Mouse (Mus musculus): ENCODE measurements at regions not wholly inside any gene's neighbourhood (a gene's known extent, or its start where the extent isn't known, plus 50 kb on each side); places are given as distances from the start of the nearest gene placed in this dataset.

DNA sequence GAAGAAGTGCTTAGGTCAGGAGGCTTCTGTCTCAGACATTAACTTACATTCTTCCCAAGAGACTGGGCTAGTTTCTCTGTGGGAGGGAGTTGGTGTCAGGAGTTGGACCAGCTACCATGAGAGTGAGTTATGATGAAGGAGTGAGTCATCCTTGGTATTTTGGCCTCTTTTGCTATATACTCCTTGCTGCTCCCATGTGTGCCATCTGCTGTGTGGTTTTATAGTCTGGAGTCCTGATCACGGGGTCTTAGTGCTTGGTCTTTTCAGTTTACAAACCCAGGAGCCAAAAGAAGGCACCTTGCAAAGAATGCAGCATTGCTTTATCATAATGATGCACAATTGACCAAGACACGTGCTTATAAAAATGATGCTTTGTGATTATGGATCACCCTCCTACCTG, 56.6 kb downstream of the Zfp503 start:
- Histone ChIP-seq H3K4me3 (no peak overlapping the region), H3K4me2 (no peak overlapping the region), H3K4me1 (replicated peaks) (no peaks in the 10 kb centered on the region), H3K27ac (no peak overlapping the region), H3K27me3 (no peaks in the 10 kb centered on the region), H3K36me3 (no peaks in the 10 kb centered on the region), H3K9ac (no peak overlapping the region), H3K9me3 (replicated peaks) (no peaks in the 10 kb centered on the region)
- ATAC-seq (replicated peaks; ENCODE audit: insufficient number of reproducible peaks, insufficient read depth, low FRiP score, low read depth): no peak
- 73% methylated on average over 2 of the region's 2 CpGs for WGBS

DNA sequence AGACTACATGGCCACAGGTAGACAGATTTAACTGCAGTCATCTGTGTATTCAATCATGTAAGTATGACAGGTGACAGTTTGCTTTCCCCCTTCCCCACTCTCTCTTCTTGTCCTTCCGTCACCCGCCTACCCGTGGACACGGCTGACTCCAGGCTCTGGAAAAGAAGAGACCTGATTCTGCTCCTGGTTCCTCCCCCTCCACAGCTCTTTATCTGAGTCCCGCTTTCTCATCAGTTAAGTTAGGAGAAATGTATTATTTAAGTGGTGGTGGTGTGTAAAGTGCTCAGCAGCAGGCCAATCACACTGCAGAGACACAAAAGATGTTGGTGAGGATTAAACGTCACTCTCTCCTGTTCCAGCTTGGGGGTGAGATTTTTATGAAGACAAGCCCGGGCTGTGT, 57.5 kb downstream of the Zfp503 start:
- Histone ChIP-seq H3K4me1 (replicated peaks) (no peaks in the 10 kb centered on the region), H3K36me3 (no peaks in the 10 kb centered on the region), H3K4me2 (no peak overlapping the region), H3K27ac (no peak overlapping the region), H3K9me3 (replicated peaks) (no peaks in the 10 kb centered on the region), H3K27me3 (no peaks in the 10 kb centered on the region), H3K9ac (no peak overlapping the region), H3K4me3 (no peak overlapping the region)
- ATAC-seq (replicated peaks; ENCODE audit: insufficient number of reproducible peaks, insufficient read depth, low FRiP score, low read depth): no peak
- 53% methylated on average over 7 of the region's 7 CpGs for WGBS

GRCm38 (mm10) chr14:21929048-21929447, 60.4 kb downstream of the Zfp503 start:
- Histone ChIP-seq H3K9ac (no peak overlapping the region), H3K4me3 (no peak overlapping the region), H3K27ac (no peak overlapping the region), H3K36me3 (no peaks in the 10 kb centered on the region), H3K9me3 (replicated peaks) (no peaks in the 10 kb centered on the region), H3K4me1 (replicated peaks) (no peaks in the 10 kb centered on the region), H3K27me3 (no peaks in the 10 kb centered on the region), H3K4me2 (no peak overlapping the region)
- WGBS: 67% methylated on average over 5 of the region's 5 CpGs
- no peak for ATAC-seq (replicated peaks; ENCODE audit: insufficient number of reproducible peaks, insufficient read depth, low FRiP score, low read depth)

GRCm38 (mm10) chr14:21916671-21917070, 67.9 kb upstream of the Comtd1 start:
- no peak overlapping the region for H3K27ac ChIP-seq
- no peak overlapping the region for H3K9ac ChIP-seq
- H3K4me3 ChIP-seq: no peak overlapping the region
- H3K9me3 ChIP-seq (replicated peaks): no peaks in the 10 kb centered on the region
- H3K27me3 ChIP-seq: no peaks in the 10 kb centered on the region
- no peaks in the 10 kb centered on the region for H3K4me1 ChIP-seq (replicated peaks)
- H3K36me3 ChIP-seq: no peaks in the 10 kb centered on the region
- 78% methylated on average over 3 of the region's 3 CpGs for WGBS
- H3K4me2 ChIP-seq: no peak overlapping the region
- ATAC-seq (replicated peaks; ENCODE audit: insufficient number of reproducible peaks, insufficient read depth, low FRiP score, low read depth): no peak

DNA sequence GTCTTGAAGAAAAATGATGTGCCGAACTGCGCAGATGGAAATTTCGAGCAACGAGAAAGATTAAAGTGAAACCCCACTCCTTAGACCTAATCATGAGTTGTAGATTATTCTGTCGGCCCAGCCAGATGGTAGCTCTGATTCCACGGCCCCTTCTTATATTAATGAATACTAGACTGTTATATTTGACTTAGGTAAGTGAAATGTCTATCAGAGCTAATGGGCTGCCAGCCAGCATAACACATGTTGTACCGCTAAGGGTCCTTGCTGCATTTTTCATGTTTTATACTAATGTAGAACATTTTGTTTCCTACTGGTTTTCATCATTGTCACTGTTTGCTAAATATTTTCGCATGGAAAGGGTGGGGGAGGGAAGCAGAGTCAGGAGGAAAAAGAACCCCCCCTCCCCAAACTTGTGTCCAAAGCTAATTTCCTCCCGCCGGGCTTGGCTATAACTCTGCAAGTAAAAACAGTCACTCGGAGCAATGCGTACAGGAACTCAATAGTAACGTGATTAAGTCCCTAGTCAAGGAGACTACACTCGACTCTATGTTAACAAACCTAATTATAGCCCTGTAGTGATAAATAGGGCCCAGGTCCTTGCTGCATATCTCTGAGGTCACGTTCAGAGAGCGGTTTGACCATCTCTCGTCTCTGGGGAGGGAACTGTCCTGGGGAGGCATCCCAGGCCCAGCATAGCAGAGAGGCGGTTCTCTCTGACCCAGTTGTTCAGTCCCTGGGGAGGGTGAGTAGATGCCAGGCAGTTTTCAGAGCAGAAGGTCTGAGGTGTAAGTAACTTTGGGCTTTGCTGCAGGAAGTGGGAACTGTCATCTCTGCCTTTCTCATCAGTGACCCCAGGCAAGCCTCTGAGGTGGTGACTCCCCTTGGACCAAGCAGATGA, 56.0 kb upstream of the Comtd1 start:
- 19% methylated on average over 18 of the region's 18 CpGs for WGBS
- Histone ChIP-seq H3K36me3 (no peaks in the 10 kb centered on the region), H3K9me3 (replicated peaks) (no peaks in the 10 kb centered on the region), H3K4me3 (no peak overlapping the region), H3K4me1 (replicated peaks) (peaks cover 23% of the 10 kb centered on the region), H3K4me2 (peak overlapping the region; percentile 58), H3K27ac (peak overlapping the region; percentile 74), H3K27me3 (no peaks in the 10 kb centered on the region), H3K9ac (no peak overlapping the region)
- ATAC-seq (replicated peaks; ENCODE audit: insufficient number of reproducible peaks, insufficient read depth, low FRiP score, low read depth): peak; percentile 51; the same call in 1 of the 2 replicates

DNA sequence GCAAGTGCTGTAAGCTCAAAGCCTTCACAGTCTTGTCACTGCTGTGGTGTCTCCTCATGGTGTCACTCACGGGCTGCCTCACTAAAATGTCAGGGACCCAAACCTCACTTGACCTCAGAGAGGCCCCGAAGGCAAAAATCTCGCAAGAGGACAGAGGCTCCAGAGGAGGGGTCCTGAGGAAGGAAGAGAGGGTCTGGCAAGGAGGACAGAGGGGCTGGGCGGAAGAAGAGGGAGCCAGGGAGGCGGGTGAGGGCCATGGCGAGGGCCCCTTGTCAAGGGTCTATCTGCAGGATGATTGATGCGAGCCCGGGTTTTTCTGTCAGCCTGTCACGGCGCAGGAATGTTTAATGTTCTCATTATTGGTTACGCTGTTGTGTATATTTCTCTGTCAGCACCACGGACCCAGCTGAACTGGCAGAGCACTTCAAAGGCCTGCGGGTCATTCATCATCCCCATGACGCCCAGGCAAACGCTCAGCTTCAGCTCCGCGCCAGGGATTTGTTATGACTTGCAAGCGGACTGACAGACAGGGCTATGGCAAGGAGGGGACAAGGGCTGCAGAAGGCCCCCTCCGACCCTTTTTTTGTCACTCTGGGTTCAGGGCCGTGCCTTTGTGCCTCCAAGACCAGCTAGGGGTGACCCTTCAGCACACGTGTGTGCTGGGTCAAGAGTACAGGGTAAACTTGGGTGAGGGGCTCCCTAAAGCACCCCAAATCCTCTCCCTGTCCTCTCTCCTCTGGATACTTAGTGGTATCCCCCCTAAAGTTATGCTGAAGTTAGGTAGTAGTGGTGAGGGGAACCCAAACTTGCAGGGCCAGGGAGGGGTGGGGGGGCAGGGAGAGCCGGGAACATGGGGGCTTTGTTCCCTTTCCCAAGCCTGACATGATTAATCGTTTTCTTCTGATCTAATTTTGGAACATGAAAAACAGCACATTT, 55.1 kb upstream of the Comtd1 start:
- no peaks in the 10 kb centered on the region for H3K9me3 ChIP-seq (replicated peaks)
- H3K4me3 ChIP-seq: peak overlapping the region; percentile 15; the same call in 1 of the 2 replicates
- peaks cover 23% of the 10 kb centered on the region for H3K4me1 ChIP-seq (replicated peaks)
- peak overlapping the region; percentile 58 for H3K4me2 ChIP-seq
- no peaks in the 10 kb centered on the region for H3K36me3 ChIP-seq
- peak; percentile 78 for ATAC-seq (replicated peaks; ENCODE audit: insufficient number of reproducible peaks, insufficient read depth, low FRiP score, low read depth)
- H3K9ac ChIP-seq: no peak overlapping the region
- 15% methylated on average over 23 of the region's 23 CpGs for WGBS
- no peaks in the 10 kb centered on the region for H3K27me3 ChIP-seq
- peak overlapping the region; percentile 74 for H3K27ac ChIP-seq

GRCm38 (mm10) chr14:21902856-21903255, 54.1 kb upstream of the Comtd1 start:
- Histone ChIP-seq H3K4me1 (replicated peaks) (peaks cover 23% of the 10 kb centered on the region), H3K36me3 (no peaks in the 10 kb centered on the region), H3K4me2 (no peak overlapping the region), H3K27ac (no peak overlapping the region), H3K4me3 (no peak overlapping the region), H3K9me3 (replicated peaks) (no peaks in the 10 kb centered on the region), H3K9ac (no peak overlapping the region), H3K27me3 (no peaks in the 10 kb centered on the region)
- WGBS: 71% methylated on average over 1 of the region's 1 CpGs
- ATAC-seq (replicated peaks; ENCODE audit: insufficient number of reproducible peaks, insufficient read depth, low FRiP score, low read depth): no peak

GRCm38 (mm10) chr14:21902456-21902855, 53.7 kb upstream of the Comtd1 start:
- Histone ChIP-seq H3K27ac (no peak overlapping the region), H3K9me3 (replicated peaks) (no peaks in the 10 kb centered on the region), H3K36me3 (no peaks in the 10 kb centered on the region), H3K4me3 (no peak overlapping the region), H3K27me3 (no peaks in the 10 kb centered on the region), H3K4me2 (no peak overlapping the region), H3K4me1 (replicated peaks) (peaks cover 23% of the 10 kb centered on the region), H3K9ac (no peak overlapping the region)
- 91% methylated on average over 3 of the region's 3 CpGs for WGBS
- no peak for ATAC-seq (replicated peaks; ENCODE audit: insufficient number of reproducible peaks, insufficient read depth, low FRiP score, low read depth)

DNA sequence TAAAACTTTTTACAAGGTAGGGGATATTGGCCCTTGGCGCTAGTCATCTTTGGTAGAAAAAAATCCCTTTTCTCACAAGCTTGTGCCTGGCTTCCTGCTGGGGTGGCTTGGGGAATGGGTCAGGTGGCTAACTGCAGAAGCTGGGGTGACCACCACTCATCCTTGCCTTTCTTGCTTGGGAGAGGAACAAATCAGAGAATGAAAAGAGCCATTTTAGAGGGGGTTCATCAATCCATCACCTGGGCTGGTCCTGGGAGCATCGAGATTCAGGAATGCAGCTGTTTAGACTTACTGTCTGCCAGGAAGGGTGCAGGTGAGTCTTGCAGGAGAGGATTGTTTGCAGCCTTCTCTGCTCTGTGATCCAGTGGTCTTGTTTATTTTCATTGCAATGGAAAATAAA, 52.2 kb upstream of the Comtd1 start:
- no peak for ATAC-seq (replicated peaks; ENCODE audit: insufficient number of reproducible peaks, insufficient read depth, low FRiP score, low read depth)
- Histone ChIP-seq H3K4me3 (no peak overlapping the region), H3K27ac (no peak overlapping the region), H3K9me3 (replicated peaks) (no peaks in the 10 kb centered on the region), H3K36me3 (no peaks in the 10 kb centered on the region), H3K4me2 (no peak overlapping the region), H3K9ac (no peak overlapping the region), H3K27me3 (no peaks in the 10 kb centered on the region), H3K4me1 (replicated peaks) (peaks cover 23% of the 10 kb centered on the region)
- WGBS: 76% methylated on average over 2 of the region's 2 CpGs

GRCm38 (mm10) chr14:21900516-21900915, 51.7 kb upstream of the Comtd1 start:
- no peaks in the 10 kb centered on the region for H3K27me3 ChIP-seq
- H3K9ac ChIP-seq: no peak overlapping the region
- H3K4me2 ChIP-seq: no peak overlapping the region
- peaks cover 23% of the 10 kb centered on the region for H3K4me1 ChIP-seq (replicated peaks)
- no peak for ATAC-seq (replicated peaks; ENCODE audit: insufficient number of reproducible peaks, insufficient read depth, low FRiP score, low read depth)
- H3K9me3 ChIP-seq (replicated peaks): no peaks in the 10 kb centered on the region
- H3K4me3 ChIP-seq: no peak overlapping the region
- H3K36me3 ChIP-seq: no peaks in the 10 kb centered on the region
- WGBS: 56% methylated on average over 1 of the region's 1 CpGs
- no peak overlapping the region for H3K27ac ChIP-seq
